Mouse (Mus musculus) layer of hippocampus, adult 11-12 months (tissue): ENCODE measurements around the gene Selenon.
"Not testable (repeated sequence)": the region's sequence is repeated elsewhere in the genome, so short reads cannot be mapped to it uniquely, and the experiment has no call there.

ENCODE experiments used
- DNase-seq: peaks from one replicate; pipeline ENCODE4 v3.0.0; 2022; ENCODE audit warnings: low spot score

The Selenon gene

GRCm38 (mm10) chr4:134510396-134510795 lies 41.6 kb downstream of the Selenon start:
- DNase-seq = no peak

GRCm38 (mm10) chr4:134506713-134507112 lies 45.3 kb downstream of the Selenon start:
- DNase-seq = no peak

GRCm38 (mm10) chr4:134505966-134506594 lies 45.9 kb downstream of the Selenon start:
- DNase-seq = no peak

DNA sequence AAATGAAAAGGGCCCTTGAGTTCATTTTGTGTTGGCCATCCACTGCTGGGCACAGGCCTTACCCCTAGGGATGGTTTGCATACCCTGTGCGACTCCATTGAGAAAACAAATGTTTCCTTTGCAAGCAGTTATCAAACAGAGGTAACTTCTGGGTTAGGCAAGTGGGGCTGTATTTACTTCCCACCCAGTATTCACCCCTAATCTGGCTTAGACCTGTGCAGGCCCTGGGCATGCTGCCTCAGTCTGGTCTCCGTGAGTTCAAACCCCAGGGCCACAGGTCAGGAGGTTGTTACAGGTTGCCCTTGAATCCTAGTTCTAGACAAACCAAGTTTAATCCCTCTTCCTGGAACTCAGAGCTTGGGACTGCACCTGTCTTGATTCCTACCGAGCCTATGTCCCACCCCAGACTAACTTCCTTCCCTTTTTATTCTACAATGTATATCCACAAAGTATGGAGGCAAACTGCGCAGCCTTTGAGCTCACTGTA lies 46.6 kb downstream of the Selenon start:
- no peak for DNase-seq

DNA sequence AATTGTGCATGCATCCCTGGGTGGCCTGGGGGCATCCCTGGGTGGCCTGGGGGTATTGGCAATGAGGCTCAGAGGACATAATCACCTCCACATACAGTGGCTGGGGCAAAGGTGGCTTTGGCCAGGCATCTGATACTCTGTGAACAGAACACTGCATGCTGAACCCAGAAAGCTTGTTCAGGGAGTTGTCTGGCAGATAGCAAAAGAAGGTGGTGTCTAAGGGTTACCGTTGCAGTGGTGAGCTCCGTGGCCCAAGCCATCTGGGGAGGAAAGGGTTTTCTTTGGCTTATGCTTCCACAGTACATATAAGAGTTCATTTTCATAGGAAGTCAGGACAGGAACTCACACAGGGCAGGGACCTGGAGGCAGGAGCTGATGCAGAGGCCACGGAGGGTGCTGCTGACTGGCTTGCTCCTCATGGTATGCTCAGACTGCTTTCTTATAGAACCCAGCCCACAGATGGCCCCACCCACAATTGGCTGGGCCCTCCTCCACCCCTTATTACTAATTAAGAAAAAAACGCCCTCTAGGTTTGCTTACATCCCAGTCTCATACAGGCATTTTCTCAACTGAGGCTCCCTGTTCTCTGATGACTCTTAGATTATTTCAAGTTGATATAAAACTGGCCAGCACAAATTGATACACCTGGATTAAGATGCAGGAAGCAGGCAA lies 48.1 kb downstream of the Selenon start:
- no peak for DNase-seq

GRCm38 (mm10) chr4:134501095-134501494 lies 50.9 kb downstream of the Selenon start:
- DNase-seq = no peak

DNA sequence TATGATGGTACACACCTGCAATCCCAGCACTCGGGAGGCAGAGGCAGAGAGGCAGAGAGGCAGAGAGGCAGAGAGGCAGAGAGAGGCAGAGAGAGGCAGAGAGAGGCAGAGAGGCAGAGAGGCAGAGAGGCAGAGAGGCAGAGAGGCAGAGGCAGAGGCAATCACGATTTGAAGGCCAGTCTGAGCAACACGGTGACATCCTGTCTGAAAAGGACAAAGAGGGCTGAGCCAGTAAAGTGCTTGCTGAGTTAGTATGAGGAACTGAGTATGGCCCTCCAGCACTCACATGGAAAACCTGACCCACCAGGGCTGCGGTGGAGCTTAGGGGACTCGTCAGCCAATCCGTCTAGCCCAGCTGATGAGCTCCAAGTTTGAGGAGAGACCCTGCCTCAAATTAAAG lies 53.0 kb downstream of the Selenon start:
- not testable (repeated sequence) for DNase-seq

DNA sequence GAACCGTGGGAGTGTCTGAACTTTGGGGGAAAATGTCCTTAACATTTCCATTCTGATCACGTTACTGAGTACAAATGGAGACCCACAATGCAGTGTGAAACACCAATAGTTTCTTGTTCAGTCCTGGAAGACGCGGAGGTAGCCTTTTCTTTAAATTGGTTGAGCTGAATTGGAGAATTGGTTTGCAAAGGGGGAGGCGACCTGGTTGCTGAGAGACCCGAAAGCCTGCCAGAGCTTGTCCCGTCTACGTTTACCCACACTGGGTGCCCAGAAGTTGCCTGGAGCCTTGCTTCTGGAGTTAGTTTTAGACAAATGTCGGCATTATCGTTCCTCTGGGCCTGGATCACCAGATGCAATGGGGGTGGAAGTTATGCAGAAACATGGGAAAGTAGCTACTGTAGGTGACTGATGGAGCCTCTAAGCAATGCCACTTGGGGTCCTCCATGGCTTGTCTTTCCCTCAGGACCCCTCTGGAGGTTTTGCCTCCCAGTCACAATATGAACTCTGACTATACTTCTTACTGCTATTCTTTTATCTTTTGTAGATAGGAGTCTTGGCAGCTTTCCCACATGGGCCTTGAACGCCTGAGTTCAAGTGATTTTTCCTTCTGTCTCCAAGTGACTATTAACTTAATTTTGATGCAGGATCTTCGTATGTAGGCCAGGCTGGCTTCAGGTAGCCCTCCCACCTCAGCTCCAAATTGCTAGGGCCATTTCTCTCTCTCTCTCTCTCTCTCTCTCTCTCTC lies 53.8 kb downstream of the Selenon start:
- DNase-seq = no peak

- no peak for DNase-seq
Observed at GRCm38 (mm10) chr4:134497223-134497622, 54.7 kb downstream of the Selenon start.

GRCm38 (mm10) chr4:134496595-134497210 lies 55.3 kb downstream of the Selenon start, which contains the start of gene Paqr7:
Paqr7 (plus strand) TSS chr4:134496697.
- peak; percentile 84 for DNase-seq

DNA sequence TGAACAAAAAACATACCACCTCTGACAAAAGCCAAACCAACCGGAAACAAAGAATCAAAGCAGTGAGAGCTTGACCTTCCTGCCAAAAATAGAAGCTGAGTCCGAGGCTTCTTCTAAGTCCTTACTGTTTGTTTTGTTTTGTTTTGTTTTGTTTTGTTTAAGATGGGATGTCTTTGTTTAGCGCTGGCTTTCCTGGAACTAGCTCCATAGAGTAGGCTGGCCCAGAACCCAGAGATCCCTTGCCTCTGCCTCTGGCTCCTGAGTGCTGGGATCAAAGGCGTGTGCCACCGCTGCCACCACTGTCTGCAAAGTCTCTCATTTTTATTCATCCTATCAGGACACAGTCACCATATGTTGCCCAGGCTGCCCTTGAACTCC lies 56.4 kb downstream of the Selenon start:
- DNase-seq = no peak

GRCm38 (mm10) chr4:134494780-134495545 lies 57.0 kb downstream of the Selenon start:
- no peak for DNase-seq

- DNase-seq = not testable (repeated sequence)
Observed at GRCm38 (mm10) chr4:134494161-134494560, 57.8 kb downstream of the Selenon start.

GRCm38 (mm10) chr4:134491716-134492115 lies 60.2 kb downstream of the Selenon start:
- DNase-seq = no peak

DNA sequence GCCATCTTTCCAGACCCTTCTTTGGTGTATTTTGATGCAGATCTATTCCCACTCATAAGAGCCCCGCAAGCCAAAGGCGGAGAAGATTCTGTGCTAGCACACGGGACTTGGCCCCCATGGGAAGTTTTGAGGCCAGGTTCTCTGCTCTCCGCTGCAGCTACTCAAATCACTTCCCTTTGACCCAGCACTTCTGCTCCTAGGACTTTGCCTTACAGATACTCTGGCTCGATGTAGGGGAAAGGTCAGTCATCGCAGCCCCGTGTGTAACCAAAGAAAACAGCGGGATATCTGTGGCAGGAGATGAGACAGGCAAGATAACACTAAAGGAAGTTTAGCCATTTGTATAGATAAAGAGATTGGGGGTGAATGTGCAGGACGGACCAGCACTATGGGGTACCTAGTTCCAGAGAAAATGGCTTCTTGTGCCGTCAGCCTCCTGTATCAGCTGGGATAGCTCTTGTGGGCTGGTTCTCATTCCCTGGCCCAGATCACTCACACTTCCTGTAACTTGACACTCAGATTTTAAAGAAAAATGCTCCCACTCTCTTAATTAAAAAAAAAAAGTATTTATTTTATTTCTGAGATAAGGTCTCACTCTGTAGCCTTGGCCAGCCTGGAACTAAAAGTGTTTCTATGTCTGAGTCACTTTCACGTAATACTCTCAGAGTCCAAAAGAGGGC lies 61.8 kb downstream of the Selenon start:
- no peak for DNase-seq

DNA sequence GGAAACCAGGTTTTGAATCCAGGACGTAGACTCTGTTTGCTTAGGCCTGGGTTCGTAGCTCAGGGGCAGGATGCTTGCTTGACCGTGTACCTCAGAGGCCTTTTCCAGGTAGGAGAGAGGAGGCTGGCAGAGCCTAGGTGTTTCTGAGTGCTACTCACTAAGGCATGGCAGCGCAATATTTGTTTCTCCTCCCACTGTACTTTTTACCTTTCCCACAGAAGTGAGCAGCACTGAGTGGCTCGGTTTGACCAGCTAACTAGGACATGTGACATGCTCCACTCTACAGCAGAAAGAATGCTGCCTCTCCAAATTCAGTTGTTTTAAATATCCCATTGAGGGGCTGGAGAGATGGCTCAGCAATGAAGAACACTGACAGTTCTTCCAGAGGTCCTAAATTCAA lies 63.8 kb downstream of the Selenon start:
- no peak for DNase-seq
